Mouse (Mus musculus): ENCODE results near the gene Thap11. TPM values are rescaled to one million over a fixed set of nuclear protein-coding genes. Genes with fewer than 3 reads are reported as not detected.

Thap11 gene
- polyA plus RNA-seq, 1 experiment from 2014 or later: 63.3 TPM

DNA sequence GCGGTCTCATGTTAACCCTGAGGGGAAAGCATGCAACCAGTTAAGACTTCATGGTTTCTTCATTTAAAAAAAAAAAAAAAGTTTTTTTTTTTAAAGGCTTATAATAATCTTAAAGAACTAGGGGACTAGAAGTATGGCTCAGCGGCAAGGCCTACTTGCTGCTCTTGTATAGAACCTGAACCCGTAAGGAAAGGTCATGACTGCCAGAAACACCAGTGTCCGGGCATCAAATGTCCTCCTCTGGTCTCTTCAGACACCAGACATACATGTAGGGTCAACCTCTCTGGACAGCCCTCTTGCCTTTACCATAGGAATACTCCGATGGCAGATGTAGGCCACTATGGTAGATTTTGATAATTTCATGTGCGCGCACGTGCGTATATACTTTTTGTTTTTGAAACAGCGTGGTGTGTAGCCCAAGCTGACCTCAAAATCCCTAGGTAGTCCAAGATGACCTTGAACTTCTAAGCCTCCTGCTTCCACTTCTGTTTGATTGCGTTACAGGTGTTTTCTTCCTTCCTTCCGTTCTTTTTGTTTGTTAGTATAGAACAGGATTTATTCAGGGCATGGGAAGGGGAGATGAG lies 2.7 kb upstream of the Thap11 start:
- Histone ChIP-seq H3K36me3 (peaks cover 14% of the 10 kb centered on the region), H3K9me3 (no peaks in the 10 kb centered on the region), H3K9ac (no peak overlapping the region), H3K4me2 (no peak overlapping the region), H3K4me3 (replicated peaks) (peak overlapping the region; percentile 63; the same call in 1 of the 2 replicates), H3K4me1 (peaks cover 19% of the 10 kb centered on the region), H3K27ac (no peak overlapping the region), H3K27me3 (replicated peaks) (no peaks in the 10 kb centered on the region)
- ATAC-seq (ENCODE audit: insufficient read depth, low FRiP score, low read depth): no peak
- WGBS: 77% methylated on average over 12 of the region's 12 CpGs

DNA sequence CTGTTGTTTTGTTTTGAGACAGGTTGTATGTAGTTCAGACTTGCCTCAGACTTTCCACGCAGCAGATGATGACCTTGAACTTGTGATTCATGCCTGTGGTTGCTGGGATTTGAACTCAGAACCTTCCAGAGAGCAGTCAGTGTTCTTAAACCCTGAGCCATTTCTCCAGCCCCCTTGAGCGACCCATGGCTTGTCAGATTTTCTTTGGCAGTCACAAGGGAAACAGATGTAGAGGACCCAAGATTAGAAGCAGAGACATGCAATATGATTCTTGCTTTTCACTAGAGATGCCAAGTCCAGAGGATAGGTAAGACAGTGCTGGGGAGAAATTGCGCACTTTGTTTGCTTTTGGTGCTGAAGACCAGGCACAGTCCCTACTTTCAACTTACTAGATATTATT lies 1.8 kb upstream of the Thap11 start, which contains the start of gene Cenpt:
Gene Cenpt (minus strand): TSS at position 101 of the 400 bp plus-strand sequence.
- no peak within 1 kb of the TSS for H3K9ac ChIP-seq
- H3K4me3 ChIP-seq (replicated peaks): no peak within 1 kb of the TSS
- peaks cover 10% of the 10 kb centered on the region for H3K36me3 ChIP-seq
- H3K4me1 ChIP-seq: peaks cover 21% of the 10 kb centered on the region
- no peak within 1 kb of the TSS for H3K27ac ChIP-seq
- H3K4me2 ChIP-seq: no peak within 1 kb of the TSS
- WGBS: 88% methylated on average over 3 of the region's 3 CpGs
- no peak for ATAC-seq (ENCODE audit: insufficient read depth, low FRiP score, low read depth)
- no peaks in the 10 kb centered on the region for H3K9me3 ChIP-seq
- no peaks in the 10 kb centered on the region for H3K27me3 ChIP-seq (replicated peaks)

DNA sequence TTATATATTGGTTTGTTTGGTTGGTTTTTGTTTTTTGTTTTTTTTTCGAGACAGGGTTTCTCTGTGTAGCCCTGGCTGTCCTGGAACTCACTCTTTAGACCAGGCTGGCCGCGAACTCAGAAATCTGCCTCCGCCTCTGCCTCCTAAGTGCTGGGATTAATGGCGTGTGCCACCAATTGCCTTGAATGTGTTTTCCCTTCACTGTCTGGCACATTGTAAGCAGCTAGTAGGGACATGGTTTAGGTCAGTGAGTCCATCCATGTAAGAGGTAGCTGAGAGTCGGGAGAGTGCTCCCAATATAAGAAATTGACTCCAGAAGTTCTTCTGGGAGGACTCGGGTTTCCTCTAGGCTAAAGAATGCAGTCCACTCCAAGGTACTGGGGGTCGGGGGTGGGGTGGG lies 629 bp upstream of the Thap11 start:
- Histone ChIP-seq H3K4me2 (peak overlapping the region; percentile 43), H3K4me3 (replicated peaks) (peak overlapping the region; percentile 87), H3K9ac (no peak overlapping the region), H3K27me3 (replicated peaks) (no peaks in the 10 kb centered on the region), H3K36me3 (peaks cover 5% of the 10 kb centered on the region; the same call in 1 of the 2 replicates), H3K27ac (no peak overlapping the region), H3K9me3 (no peaks in the 10 kb centered on the region), H3K4me1 (peaks cover 28% of the 10 kb centered on the region)
- no peak; the same call in 1 of the 2 replicates for ATAC-seq (ENCODE audit: insufficient read depth, low FRiP score, low read depth)
- 28% methylated on average over 8 of the region's 8 CpGs for WGBS

DNA sequence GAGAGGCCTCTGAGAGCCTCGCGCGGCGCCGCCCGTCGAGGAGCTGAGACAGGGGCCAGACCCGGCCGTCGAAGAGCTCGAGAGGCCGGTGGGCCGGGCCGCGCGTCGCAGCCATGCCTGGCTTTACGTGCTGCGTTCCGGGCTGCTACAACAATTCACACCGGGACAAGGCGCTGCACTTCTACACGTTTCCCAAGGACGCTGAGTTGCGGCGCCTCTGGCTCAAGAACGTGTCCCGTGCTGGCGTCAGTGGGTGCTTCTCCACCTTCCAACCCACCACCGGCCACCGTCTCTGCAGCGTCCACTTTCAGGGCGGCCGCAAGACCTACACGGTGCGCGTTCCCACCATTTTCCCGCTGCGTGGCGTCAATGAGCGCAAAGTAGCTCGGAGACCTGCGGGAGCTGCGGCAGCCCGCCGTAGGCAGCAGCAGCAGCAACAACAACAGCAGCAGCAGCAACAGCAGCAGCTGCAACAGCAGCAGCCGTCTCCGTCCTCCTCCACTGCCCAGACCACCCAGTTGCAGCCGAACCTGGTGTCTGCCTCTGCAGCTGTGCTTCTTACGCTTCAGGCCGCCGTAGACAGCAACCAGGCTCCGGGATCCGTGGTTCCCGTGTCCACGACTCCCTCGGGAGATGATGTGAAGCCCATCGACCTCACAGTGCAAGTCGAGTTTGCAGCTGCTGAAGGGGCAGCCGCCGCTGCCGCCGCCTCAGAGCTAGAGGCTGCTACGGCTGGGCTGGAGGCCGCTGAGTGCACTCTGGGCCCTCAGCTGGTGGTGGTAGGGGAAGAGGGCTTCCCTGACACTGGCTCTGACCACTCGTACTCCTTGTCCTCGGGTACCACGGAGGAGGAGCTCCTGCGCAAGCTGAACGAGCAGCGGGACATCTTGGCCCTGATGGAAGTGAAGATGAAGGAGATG lies 576 bp downstream of the Thap11 start:
- peaks cover 34% of the 10 kb centered on the region for H3K4me1 ChIP-seq
- peak overlapping the region; percentile 77 for H3K9ac ChIP-seq
- H3K27me3 ChIP-seq (replicated peaks): no peaks in the 10 kb centered on the region
- WGBS: under 1% methylated on average over 71 of the region's 71 CpGs
- peak overlapping the region; percentile 77 for H3K4me2 ChIP-seq
- ATAC-seq (ENCODE audit: insufficient read depth, low FRiP score, low read depth): peak; percentile 0; the same call in 1 of the 2 replicates
- no peaks in the 10 kb centered on the region for H3K9me3 ChIP-seq
- H3K27ac ChIP-seq: peak overlapping the region; percentile 87
- H3K36me3 ChIP-seq: peaks cover 5% of the 10 kb centered on the region; the same call in 1 of the 2 replicates
- H3K4me3 ChIP-seq (replicated peaks): peak overlapping the region; percentile 87

DNA sequence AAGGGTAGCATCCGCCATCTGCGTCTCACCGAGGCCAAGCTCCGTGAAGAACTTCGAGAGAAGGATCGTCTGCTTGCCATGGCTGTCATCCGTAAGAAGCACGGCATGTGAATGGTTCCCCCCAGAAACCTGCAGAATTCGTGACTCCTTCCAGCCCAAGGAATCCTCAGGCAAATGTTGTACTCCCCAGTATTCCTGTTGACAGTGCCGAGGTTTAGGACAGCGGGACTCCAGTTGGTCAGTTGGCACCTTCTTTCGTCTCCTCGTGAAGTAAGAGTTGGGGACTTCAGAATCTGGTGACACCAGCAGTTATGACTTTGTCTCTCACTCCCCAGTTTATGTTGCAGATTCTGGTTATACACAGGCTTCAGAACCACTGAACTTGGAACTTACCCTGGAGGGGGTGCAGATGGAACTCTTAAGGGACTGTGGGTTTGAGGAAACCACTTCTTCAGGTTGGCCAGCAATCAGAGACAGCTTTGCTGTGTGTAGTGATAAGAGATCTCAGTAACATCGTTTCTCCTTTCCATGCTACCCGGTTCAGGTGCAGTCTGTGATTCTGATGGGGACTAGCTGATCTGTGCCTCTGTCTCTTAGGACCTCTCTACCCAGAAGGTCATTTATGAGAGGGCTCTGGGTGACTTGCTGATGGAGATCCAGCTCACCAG lies 1.4 kb downstream of the Thap11 start:
- no peaks in the 10 kb centered on the region for H3K9me3 ChIP-seq
- peak overlapping the region; percentile 77 for H3K4me2 ChIP-seq
- H3K4me1 ChIP-seq: peaks cover 30% of the 10 kb centered on the region
- 12% methylated on average over 15 of the region's 15 CpGs for WGBS
- H3K27ac ChIP-seq: peak overlapping the region; percentile 87; the same call in 1 of the 2 replicates
- H3K9ac ChIP-seq: peak overlapping the region; percentile 77; the same call in 1 of the 2 replicates
- H3K27me3 ChIP-seq (replicated peaks): no peaks in the 10 kb centered on the region
- no peak for ATAC-seq (ENCODE audit: insufficient read depth, low FRiP score, low read depth)
- H3K36me3 ChIP-seq: peaks cover 5% of the 10 kb centered on the region; the same call in 1 of the 2 replicates
- H3K4me3 ChIP-seq (replicated peaks): peak overlapping the region; percentile 87

DNA sequence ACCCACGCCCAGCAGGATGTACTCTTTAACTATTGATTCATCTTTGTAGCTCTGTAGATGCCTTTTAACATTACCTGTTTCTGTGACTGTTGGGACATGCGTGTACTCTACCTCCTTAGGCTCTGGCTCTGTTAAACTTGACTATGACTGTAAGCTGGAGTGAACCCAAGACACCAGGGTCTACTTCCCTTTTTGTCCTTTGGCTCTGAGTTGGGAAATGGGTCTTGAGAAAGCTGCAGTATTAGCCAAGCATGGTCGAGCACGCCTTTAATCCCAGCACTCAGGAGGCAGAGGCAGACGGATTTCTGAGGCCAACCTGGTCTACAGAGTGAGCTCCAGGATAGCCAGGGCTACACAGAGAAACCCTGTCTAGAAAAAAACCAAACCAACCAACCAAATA lies 3.6 kb downstream of the Thap11 start:
- peaks cover 6% of the 10 kb centered on the region; the same call in 1 of the 2 replicates for H3K36me3 ChIP-seq
- peaks cover 30% of the 10 kb centered on the region for H3K4me1 ChIP-seq
- 87% methylated on average over 5 of the region's 5 CpGs for WGBS
- no peak overlapping the region for H3K4me3 ChIP-seq (replicated peaks)
- no peaks in the 10 kb centered on the region for H3K9me3 ChIP-seq
- ATAC-seq (ENCODE audit: insufficient read depth, low FRiP score, low read depth): no peak
- H3K9ac ChIP-seq: no peak overlapping the region
- H3K27ac ChIP-seq: no peak overlapping the region; the same call in 1 of the 2 replicates
- H3K27me3 ChIP-seq (replicated peaks): no peaks in the 10 kb centered on the region
- no peak overlapping the region for H3K4me2 ChIP-seq

DNA sequence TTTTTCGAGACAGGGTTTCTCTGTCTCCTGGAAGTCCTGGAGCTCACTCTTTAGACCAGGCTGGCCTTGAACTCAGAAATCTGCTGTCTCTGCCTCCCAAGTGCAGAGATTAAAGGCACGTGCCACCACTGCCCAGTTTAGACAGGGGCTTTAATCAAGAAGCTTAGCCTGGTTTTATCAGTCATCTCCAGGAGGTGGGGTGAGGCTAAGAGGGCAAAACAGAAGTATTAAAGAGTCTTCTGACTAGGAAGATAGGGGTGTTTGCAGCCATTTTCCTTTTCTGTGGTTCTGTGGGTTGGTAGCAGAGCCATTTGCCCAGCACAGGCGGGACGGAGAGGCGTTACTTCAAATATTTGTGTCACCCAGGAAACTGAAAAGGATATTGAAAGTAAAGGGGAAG lies 4.4 kb downstream of the Thap11 start:
- 44% methylated on average over 5 of the region's 5 CpGs for WGBS
- ATAC-seq (ENCODE audit: insufficient read depth, low FRiP score, low read depth): no peak
- no peak overlapping the region for H3K9ac ChIP-seq
- no peaks in the 10 kb centered on the region for H3K9me3 ChIP-seq
- H3K27me3 ChIP-seq (replicated peaks): no peaks in the 10 kb centered on the region
- H3K36me3 ChIP-seq: peaks cover 9% of the 10 kb centered on the region; the same call in 1 of the 2 replicates
- peak overlapping the region; percentile 91 for H3K27ac ChIP-seq
- peaks cover 34% of the 10 kb centered on the region for H3K4me1 ChIP-seq
- H3K4me3 ChIP-seq (replicated peaks): no peak overlapping the region
- H3K4me2 ChIP-seq: peak overlapping the region; percentile 50

DNA sequence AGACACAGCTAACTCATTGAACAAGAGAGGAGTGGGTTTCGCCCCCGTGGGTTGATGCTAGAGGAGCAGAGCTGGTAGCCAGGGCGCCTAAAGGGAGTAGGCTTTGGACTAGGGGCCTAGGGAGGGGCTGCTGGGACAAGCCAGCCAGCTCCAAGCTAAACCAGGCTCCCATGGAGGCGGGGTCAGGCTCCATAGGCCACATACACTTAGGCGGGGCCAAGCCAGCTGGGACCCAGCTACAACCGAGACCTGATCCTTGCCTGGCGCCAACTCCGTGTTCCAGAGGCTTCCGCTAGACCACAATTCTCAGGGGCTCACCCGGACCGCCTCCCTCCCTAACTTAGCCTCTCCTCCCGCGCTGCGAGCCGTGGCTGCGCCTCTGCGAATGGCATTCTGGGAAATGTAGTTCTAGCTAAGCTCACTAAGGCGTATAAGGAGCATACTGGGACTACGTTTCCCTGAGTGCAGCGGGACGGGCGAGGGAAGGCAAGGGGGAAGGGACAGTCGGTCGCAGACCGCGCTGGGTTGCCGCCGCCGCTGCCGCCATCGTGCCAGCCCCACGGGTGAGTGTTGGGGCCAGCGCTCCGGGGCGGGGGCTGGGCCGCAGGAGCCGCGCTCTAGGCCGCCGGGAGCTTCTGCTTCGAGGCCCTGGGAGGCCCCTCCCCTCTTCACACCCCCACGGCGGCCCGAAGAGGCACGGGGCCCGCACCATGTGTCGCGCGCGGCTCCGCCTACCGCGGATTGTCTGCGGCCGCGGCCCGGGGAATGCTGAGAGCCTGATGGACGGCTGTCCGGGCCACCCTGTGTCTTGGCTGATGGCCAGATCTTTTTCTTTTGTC lies 5.4 kb downstream of the Thap11 start, which contains the start of gene Nutf2:
Gene Nutf2 (plus strand): TSS at position 438 of the 839 bp plus-strand sequence.
- peaks cover 9% of the 10 kb centered on the region; the same call in 1 of the 2 replicates for H3K36me3 ChIP-seq
- no peaks in the 10 kb centered on the region for H3K27me3 ChIP-seq (replicated peaks)
- H3K4me2 ChIP-seq: peak within 1 kb of the TSS; percentile 72
- WGBS: under 1% methylated on average over 52 of the region's 59 CpGs
- ATAC-seq (ENCODE audit: insufficient read depth, low FRiP score, low read depth): peak; percentile 98
- peak within 1 kb of the TSS; percentile 91 for H3K27ac ChIP-seq
- peak within 1 kb of the TSS; percentile 73 for H3K4me3 ChIP-seq (replicated peaks)
- no peaks in the 10 kb centered on the region for H3K9me3 ChIP-seq
- peaks cover 34% of the 10 kb centered on the region for H3K4me1 ChIP-seq
- peak within 1 kb of the TSS; percentile 71 for H3K9ac ChIP-seq

DNA sequence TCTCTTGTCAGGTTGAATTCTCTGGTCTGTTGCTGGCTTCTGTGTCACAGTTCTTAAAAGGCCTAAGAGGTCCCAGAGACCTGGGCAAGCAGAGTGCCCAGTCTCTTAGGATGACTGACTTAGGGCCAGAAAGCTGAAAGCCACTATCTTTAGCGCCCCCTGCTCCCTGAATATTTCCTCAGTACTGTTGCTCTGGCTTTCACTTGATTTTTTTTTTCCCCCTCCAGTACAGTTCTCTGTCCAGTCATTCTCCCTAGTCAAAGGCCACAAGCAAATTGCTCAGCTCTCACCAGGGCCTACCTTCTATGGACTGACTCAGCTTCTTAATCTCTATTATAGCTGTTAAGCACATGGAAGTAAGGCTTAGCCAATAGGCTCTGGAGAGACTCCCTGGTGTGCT lies 7.0 kb downstream of the Thap11 start:
- peaks cover 23% of the 10 kb centered on the region for H3K4me1 ChIP-seq
- no peaks in the 10 kb centered on the region for H3K9me3 ChIP-seq
- peak overlapping the region; percentile 72 for H3K4me2 ChIP-seq
- 14% methylated on average over 1 of the region's 1 CpGs for WGBS
- no peak for ATAC-seq (ENCODE audit: insufficient read depth, low FRiP score, low read depth)
- H3K9ac ChIP-seq: no peak overlapping the region
- H3K4me3 ChIP-seq (replicated peaks): peak overlapping the region; percentile 73
- H3K27me3 ChIP-seq (replicated peaks): no peaks in the 10 kb centered on the region
- H3K36me3 ChIP-seq: peaks cover 16% of the 10 kb centered on the region
- no peak overlapping the region for H3K27ac ChIP-seq

DNA sequence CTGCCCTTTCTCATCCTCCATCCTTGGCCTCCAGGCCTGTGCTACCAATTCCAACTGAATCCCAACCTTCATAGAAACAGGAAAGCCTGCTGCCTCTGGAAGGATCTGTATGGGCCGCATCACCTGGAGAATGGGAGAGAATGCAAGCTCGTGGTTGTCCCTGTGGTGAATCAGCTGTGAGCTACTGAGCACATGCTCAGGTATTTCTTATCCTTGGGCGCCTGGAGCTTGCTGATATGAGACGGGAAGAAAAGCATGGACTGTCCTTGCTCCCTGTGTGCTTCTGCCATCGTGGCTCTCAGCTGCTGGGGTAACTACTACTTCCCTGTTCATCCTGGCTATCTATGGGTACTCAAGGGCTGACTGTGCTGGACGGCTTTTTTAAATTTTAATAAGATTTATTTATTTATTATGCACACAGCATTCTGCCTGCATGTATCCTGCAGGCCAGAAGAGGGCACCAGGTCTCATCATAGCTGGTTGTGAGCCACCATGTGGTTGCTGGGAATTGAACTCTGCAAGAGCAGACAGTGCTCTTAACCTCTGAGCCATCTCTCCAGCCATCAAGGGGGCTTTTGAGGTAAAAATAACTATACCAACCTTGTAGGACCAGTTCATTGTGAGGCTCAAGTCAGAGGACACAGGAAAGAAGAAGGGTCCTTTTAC lies 11.6 kb downstream of the Thap11 start:
- H3K4me3 ChIP-seq (replicated peaks): no peak overlapping the region
- H3K9ac ChIP-seq: no peak overlapping the region
- 79% methylated on average over 6 of the region's 6 CpGs for WGBS
- H3K27me3 ChIP-seq (replicated peaks): no peaks in the 10 kb centered on the region
- no peak overlapping the region for H3K4me2 ChIP-seq
- peaks cover 32% of the 10 kb centered on the region for H3K36me3 ChIP-seq
- H3K9me3 ChIP-seq: no peaks in the 10 kb centered on the region
- H3K27ac ChIP-seq: no peak overlapping the region
- 0 out of 2 replicates have a peak, but pooled peaks cover 4% of the 10 kb centered on the region for H3K4me1 ChIP-seq
- ATAC-seq (ENCODE audit: insufficient read depth, low FRiP score, low read depth): no peak

All from stomach, embryonic 15.5 days (tissue).